Mouse (Mus musculus) megakaryocyte progenitor cell, adult 5-6 weeks (primary cell): ENCODE measurements around the gene Hvcn1. TPM values are rescaled to one million over a fixed set of nuclear protein-coding genes. Genes with fewer than 3 reads are reported as not detected.

Experiments
- ATAC-seq: replicated peaks from 2 replicates; pipeline ENCODE4 v1.8.0; 2016; ENCODE audit warnings: mild to moderate bottlenecking, moderate TSS enrichment, inconsistent platforms; ENCODE audit not compliant: poor library complexity
- total RNA-seq, 2 experiments: library from RNA; stranded (forward) in 1 of 2; stranded (reverse) in 1 of 2; fragments of 157-497, 149-512 nt in 1 of 2; fragments of 200-1000 nt in 1 of 2; gene quantifications; 2 replicates each; pipeline versions ENCODE4 v1.2.3 to v1.2.4; 2015 to 2017

Hvcn1 gene
- total RNA-seq, 2 experiments from 2014 or later, result 44.0 to 72.3 TPM

- no peak for ATAC-seq
Observed at GRCm38 (mm10) chr5:122265942-122266341, 59.3 kb downstream of the Hvcn1 start.

- ATAC-seq, result no peak
Observed at GRCm38 (mm10) chr5:122267136-122267535, 60.5 kb downstream of the Hvcn1 start.

DNA sequence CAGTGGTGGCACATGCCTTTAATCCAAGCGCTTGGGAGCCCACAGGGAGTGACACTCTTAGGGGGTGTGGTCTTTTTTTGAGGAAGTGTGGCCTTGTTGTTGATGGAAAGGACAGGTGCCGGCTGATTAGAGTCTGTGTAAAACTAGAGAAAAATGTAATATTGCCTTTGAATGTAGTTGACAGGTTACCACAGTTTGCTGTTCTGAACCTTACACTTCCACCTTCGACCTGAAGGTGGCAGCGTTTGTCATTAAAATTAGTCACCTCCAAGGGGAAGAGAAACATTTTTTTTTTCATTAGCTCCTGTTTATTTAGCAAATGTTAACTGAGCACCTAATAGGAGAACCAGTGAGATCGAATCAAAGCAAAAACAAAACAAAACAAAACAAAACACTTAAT lies 61.3 kb downstream of the Hvcn1 start:
- ATAC-seq, result peak; percentile 42

- no peak for ATAC-seq
Observed at GRCm38 (mm10) chr5:122268858-122269604, 62.4 kb downstream of the Hvcn1 start.

DNA sequence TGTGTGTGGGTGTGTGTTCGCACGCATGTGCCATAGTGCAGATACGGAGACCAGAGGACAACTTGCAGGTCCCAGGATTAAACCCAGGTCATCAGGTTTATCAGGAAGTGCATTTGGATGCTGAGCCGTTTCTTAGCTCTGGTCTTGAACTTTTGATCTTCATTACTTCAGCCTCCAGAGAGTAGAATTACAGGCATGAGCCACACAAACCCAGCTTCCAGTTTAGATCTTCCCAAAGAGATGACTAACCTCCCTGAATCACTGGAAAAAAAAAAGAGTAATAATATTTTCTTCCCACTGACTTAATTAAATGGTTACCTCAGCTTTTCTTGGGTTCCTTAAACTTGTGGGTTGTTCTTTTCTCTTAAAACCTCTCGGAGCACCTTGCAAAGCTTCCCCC lies 66.2 kb downstream of the Hvcn1 start:
- no peak for ATAC-seq

DNA sequence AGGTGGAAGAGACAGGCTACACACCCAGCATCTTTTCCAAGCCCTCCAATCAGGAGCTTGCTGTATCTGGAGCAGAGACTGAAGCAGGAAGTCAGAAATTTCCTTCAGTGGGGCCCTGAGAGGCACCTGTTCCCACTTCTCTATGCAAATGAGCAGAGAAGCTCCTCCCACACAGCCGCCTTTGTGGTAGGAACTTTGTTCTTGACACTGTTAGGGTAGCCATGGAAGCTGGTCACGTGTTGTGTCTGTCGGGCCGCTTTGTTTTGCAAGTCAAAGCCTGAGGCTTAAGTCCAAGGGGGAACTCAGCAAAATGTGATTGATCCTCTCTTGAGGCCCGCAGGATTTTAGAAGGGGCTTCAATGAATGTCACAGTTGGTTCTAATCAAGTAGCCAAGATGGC lies 68.2 kb downstream of the Hvcn1 start:
- ATAC-seq, result peak; percentile 97

DNA sequence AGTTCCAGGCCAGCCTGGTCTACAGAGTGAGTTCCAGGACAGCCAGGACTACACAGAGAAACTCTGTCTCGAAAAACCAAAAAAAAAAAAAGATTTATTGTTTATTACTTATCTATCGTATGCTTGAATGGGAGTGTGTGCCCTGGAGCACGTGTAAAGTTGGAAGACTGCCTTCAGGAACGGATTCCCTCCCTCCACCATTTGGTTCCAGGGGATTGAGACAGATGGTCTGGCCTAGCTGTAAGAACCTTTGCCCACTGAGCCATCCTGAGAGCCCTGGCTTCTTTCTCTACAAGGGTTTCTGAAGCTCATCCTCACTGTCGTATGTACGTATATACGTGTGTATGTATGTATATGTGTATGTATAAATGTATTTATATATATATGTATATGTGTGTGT lies 72.3 kb downstream of the Hvcn1 start:
- no peak for ATAC-seq

- no peak for ATAC-seq
Observed at GRCm38 (mm10) chr5:122279799-122280421, 73.3 kb downstream of the Hvcn1 start.

DNA sequence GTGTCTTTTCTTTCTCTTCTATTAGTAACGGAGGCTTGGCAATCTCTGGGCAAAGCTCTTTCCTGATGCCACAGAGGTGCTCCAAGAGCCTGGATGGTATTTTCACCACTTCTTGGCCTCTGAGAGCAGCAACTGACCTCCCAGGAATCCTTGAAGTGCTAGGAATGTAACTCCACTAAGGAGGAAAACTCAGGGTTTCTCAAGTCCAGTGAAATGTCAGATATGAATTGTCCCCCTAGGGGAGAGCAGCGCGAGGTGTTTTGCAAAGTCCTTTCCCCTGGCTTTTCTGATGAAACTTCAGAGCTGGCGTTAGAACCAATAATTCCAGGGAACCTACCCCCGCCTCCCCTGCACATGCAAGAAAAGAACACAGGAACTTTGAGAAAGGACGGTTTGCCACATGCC lies 73.8 kb downstream of the Hvcn1 start:
- ATAC-seq, result no peak

GRCm38 (mm10) chr5:122280827-122281462 lies 74.3 kb downstream of the Hvcn1 start:
- ATAC-seq, result peak; percentile 4; the same call in 1 of the 2 replicates

DNA sequence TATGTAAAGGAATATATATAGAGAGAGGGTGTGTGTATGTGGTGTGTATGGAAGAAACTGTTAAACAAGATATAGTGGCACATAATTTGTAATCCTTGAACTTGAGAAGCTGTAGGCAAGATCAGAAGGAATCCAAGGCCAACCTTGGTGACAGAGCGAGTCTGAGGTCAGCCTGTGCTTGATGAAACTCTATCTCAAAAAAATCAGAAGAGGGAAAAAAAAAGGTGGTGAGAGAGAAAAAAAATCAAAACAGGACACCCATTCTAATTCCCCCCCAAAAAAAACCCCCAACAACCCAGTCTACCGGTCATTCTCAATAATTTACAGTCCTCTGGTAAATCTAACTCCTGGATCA lies 77.2 kb downstream of the Hvcn1 start:
- no peak for ATAC-seq

GRCm38 (mm10) chr5:122284183-122285028 lies 77.8 kb downstream of the Hvcn1 start, which contains the start of gene Pptc7:
TSS of gene Pptc7 (plus strand) at chr5:122284365.
- ATAC-seq, result peak; percentile 89

DNA sequence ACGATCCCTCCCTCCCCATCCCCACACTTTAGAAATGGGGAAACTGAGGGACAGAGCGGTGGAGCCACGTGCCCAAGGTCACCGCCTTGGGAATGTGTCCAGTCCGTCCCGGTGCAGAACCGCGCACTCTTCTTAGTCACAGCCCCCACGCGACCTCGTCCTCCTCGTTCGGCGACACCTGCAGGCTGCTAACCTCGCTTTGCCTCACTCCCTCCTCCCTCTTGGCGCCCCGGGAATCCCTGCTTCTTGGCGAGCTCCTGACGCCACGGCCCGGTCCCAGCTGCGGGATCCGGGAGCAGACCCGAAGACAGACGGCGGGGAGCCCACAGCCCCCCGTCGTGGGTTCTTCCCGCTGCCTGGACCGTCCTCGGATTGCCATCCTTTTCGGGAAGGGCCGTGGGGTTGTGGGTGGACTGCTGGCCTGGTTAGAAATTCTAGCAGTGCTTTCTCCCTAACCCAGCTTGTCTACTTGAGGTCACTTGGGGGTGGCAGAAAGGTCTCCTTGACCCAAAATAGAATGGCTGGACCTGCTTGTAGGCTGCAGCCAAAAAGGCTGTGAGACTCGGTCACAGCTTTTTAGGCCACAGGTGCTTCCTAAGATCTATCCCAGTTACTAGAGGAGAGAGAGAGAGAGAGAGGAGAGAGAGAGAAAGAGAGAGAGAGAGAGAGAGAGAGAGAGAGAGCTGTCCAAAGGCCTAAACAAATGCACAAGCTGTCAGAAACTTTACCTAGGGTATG lies 78.6 kb downstream of the Hvcn1 start:
- ATAC-seq, result peak; percentile 45

DNA sequence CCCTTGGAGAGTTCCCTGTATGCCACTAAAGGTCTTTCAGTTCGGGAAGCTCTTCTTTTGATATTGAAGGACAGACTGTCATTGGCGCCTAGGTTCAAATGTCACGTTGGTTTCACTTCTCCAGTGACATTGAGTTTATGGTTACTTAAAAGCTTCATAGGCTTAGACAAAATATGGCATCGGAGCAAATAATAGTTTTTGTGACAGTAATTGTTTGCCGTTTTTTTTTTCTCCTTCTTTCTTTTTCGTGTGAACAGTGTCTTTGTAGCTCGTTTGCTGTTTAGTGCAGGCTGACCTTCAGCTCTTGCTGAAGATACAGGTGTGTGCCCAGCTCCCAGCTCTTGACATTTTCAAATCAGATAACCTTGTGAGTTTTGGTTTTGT lies 79.2 kb downstream of the Hvcn1 start:
- no peak for ATAC-seq

- ATAC-seq, result no peak
Observed at GRCm38 (mm10) chr5:122286191-122286590, 79.6 kb downstream of the Hvcn1 start.

- ATAC-seq, result no peak
Observed at GRCm38 (mm10) chr5:122287026-122287425, 80.4 kb downstream of the Hvcn1 start.

- ATAC-seq, result no peak
Observed at GRCm38 (mm10) chr5:122288147-122288811, 81.7 kb downstream of the Hvcn1 start.

- peak; percentile 78 for ATAC-seq
Observed at GRCm38 (mm10) chr5:122291149-122291548, 84.5 kb downstream of the Hvcn1 start.
